Mouse (Mus musculus): Measurements from ENCODE around the gene Ing5.
"Not testable (repeated sequence)": the region's sequence is repeated elsewhere in the genome, so short reads cannot be mapped to it uniquely, and the experiment has no call there.

The Ing5 gene

DNA sequence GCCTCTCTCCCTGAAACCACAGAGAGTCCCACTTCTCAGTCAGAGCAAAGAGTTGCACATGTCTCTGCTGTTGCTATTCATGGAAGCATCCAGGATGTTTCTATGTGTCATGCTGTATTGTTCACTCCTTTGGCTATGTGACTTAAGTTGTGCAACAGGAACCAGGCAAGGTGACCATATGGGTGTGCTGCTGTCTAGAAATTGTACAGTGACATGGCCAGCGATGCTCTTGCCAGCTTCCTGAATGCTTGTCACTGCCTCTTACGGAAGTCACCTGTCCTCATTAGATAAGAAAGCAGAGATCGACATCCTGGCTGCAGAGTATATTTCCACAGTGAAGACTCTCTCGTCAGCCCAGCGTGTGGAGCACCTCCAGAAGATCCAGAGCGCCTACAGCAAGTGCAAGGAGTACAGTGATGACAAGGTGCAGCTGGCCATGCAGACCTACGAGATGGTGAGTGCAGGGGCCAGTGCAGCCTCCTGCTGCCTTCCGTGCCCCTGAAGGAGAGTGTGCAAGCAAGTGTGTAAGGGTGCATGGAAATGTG lies 7.8 kb downstream of the Ing5 start:
- DNase-seq = peak; percentile 56

DNA sequence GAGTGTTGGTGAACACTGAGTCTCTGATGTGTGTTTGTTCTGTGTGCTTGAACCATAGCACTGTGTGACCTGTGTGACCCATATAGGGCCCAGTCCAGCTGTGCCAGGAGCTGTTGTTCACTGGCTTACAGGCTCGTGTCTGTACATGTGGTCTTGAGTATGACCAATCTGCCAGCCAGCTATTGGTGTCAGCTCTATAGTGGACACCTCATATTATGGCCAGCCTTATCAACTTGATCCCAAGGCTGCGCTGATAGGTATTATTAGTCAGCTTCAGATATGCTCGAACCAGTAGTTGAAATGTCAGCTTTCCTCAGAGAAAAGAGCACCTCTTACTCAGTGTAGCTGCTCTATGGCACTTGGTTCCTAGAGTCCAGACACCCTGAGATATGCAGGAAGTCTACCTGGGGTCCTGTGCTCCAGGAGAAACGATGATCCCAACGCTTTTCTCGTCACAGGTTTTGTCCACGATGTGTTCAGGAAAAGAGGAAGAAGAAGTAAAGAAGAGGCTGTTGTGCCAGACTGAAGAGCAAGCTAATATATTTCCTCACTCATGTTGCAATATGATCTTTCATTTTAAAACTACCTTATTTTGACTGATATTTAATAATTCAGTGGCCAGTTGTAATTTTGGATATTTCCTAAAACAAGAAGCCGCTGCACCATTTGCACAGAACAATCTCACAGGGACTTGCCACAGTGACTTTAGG lies 14.2 kb downstream of the Ing5 start:
- no peak for DNase-seq

DNA sequence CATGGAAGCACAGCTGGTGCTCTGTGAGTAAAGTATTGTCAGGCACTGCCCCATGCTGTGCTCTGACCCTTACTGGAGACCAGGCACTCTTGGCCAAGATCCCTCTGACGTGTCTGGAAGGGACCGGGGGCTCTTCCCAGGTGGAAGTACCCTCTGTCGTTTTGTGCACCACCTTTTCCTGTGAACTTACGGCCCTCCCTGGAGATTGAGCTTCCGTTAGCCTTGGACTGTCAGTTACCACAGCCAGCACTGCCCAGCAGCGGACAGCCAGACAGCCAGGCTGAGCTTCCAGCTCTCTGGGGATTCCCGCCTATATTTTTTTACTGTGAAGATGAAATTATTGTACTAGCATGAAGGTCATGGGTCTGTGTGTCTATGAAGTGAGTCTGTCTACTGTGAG lies 15.0 kb downstream of the Ing5 start:
- no peak for DNase-seq

DNA sequence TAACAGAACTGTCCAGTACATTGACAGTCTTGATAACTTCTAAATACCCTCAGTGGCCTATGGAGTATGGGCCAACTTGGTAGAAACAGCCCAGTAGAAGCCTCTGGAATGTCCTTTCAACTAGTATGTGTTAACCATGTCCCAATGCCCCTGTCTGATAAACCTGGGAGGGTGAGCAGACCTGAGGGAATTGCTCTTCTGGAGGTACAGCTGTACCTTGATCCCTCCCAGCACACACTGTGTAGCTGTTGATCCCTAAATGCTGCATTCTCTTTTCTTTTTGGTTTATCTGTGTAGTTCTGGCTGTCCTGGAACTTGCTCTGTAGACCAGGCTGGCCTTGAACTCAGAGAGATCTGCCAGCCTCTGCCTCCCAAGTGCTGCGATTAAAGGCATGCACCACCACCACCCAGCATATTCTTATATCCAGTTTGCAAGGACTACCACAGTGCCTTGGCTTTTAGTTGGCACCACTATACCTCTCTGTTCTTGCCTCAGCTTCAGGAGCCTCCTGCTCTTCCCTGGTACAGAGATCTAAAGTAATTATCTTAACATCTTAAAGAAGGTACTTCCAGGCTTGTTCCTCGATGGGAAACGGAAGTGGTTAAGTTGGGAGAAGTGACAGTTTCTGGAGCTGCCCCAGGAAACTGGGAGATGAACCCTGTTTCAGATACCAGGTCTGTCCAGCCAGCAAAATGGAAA lies 20.2 kb downstream of the Ing5 start:
- peak; percentile 57 for DNase-seq

DNA sequence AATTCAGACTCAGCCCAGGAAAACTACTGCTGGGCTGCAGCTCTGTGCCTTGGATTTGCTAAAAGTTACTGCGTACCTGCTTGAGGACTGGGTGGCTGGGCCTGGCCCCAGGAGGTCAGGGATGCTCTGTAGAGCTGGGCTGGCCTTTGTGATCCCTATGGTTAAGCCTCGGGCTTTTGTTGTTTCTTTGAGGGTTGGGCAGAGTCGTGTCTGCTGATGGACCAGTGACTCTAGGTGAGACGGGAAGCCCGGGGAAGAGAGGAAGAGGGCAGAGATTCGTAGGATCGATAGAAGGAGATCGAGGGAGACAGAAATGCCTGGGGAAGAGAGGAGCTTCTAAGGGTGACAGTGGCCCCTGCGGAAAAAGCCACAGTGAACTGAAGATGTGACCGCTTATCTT lies 20.8 kb downstream of the Ing5 start, which contains the start of gene D2hgdh:
D2hgdh (plus strand) TSS at position 301 of the 400 bp plus-strand sequence.
- DNase-seq = no peak

DNA sequence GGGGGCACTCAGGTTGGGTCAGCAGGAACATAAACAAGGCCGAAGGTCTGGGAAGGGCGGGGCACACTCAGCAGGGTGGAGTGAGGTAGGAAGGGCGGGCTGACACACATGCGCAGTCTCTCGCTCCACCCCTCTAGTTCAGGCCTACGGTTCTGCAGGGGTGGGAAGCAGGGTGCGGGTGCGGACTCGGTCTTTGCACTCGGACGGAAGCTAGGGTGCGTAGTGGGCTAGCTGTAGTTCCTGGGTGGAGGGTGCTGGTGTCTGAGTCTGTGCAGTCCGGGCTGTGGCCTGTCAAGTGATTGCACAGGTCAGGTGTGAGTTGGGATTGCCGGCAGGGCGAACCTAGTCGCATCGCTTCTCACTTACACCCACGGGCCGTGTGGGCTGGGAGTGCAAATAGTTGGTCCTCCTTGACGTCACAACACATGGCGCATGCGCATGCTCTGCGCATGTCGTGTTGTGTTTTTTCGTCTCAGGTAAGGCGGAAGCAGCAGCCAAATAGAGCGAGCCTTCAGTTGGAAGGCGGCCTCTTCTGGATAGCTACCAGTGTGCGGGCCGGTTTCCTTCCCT lies 21.4 kb downstream of the Ing5 start:
- peak; percentile 98 for DNase-seq

DNA sequence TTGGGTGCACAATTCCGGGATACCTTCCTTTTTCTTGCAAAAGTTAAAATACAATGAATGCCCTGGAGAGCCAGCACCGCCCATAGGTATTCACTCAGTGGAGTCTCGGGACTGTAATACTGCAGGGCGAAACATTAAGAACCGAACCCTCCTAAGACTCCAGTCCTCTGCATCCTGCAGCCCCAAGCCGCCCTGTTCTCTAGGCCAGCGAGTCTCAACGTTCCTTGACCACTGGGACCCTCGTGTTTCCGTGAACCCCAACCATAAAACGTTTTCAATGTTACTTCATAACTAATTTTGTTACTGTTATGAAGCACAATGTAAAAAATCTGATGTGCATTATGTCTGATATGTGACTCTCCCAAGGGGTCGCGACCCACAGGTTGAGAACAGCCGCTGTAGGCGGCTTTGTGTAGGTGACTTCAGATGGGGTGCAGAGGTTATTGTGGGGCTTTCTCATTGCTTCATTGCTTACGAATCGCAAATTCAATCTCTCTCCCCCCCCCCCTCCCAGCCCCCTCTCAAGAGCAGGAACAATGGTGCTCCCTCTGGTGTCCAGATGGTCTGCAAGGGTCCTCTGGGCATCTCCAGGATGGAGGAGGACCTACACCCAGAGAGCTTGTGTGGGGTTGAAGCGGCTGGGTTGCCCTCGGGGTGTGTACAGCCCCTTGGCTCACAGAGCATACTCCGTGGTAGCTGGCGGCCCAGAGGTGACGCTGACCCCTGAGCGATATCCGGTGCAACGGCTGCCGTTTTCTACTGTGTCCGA lies 22.2 kb downstream of the Ing5 start:
- DNase-seq = no peak

DNA sequence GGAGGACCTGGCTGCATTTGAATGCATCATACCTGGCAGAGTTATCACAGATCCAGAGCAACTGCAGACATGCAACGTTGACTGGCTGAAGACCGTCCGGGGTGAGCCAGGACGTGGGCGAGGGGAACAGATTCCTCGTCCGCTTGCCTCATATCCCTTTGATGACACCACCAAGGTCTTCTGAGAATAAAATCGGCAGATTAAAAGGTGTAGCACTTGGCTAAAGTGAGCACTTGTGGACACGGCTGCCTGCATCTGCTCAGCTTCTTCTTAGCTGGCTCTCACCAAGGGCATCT lies 22.7 kb downstream of the Ing5 start:
- DNase-seq = peak; percentile 71

DNA sequence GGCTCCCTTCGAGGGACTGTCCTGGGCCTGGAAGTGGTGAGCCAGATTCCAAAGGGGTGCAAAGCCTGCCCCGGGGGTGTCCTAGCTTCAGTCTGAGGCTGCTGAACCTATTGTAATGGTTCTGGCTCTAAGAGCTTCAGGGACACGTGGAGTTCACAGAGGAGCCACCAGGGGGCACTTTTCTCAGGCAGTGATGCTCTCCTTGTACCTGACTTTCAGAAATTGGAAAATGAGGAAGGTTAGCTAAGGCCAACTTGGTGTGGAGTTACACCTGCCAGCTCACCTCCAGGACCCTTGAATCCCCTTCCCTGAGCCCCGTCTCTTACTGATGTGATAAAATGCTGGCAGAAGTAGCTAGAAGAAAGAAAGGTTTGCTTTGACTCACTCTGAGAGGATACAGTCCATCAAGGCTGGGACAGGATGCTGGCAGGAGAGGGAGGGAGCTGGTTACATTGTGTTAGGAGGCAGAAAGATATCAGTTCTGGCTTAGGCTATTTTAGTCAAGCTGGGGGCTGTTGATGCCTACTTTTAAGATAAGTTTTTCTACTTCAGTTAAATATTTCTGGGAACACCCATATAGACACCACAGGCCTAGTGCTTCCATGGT lies 29.1 kb downstream of the Ing5 start:
- peak; percentile 12 for DNase-seq

DNA sequence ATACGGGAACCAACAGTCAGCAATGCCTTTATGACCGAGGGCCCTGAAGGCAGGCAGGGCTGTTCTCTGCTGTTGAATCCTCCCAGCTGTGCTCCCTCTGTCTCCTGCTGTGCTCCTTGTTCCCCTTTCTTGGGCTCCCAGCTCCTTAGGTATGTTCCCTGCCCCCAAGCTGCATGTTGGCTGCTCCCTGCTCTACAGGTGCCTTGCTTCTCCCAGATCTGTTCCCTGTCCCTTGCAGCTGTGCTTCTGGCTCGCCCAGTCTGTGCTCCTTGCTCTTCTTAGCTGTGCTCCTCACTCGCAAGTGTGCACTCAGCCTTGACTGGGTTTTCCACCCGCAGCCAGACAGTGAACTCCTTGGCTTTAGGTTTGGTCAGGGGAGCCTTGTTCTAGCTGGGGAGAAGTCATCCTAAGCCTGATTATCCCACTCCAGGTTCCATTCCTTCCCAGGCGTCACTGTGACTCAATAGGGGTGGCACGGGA lies 30.9 kb downstream of the Ing5 start:
- DNase-seq = no peak

DNA sequence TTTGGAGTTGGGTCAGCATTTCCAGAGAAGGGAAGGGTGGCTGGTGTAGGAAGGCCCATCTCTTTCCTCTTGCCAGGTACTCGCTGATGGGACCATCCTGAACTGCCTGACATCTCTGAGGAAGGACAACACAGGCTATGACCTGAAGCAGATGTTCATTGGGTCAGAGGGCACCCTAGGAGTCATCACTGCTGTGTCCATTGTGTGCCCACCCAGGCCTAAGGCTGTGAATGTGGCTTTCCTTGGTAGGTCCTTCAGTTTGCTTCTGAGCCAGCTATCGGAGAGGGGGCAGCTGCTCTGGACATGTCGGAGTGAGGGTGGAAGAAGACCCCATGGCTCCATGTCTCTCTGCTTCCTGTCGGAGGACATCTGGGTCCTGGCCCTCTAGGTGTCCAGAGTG lies 31.4 kb downstream of the Ing5 start:
- DNase-seq = no peak

DNA sequence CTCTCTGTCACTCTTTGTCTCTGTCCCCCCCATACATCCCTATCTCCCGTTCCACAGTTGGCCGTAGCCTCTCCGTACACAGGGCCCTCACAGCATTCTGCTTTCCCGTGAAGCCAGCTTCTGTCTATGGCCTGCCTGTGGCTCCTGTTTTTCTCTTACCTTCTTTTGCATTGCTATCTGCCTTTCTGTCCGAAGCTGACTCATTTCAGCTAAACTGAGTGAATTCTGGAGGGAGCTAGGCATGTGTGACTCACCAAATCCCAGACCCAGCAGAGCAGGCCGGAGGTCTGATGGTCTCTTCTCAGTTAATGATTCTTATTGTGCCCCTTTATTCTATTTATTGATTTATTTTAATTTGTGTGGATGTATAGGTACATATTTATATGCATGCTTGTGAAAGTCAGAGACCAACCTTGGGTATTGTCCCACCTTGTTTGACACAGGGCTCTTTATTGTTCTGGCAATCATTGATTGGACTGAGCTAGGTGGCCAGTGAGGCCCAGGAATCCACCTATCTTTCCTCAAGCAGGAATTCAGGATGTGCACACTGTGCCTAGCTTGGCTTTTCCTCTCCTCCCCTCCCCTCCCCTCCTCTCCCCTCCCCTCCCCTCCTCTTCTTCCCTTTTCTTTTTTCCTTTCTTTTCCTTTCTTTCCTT lies 32.2 kb downstream of the Ing5 start:
- no peak for DNase-seq

DNA sequence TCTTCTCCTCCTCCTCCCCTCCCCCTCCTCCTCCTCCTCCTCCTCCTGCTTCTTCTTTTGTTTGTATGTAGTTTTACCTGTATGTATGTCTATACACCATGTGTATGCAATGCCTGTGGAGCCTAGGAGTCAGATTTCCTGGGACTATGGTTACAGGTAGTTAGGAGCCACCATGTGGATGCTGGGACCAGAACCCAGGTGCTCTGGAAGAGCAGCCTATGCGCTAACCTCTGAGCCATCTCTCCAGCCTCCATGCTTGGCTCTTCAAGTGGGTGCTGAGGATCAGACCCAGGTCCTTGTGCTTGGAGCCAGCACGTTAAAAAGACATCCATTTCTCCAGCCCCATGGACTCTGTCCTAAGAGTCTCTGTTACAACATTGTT lies 32.8 kb downstream of the Ing5 start:
- no peak for DNase-seq

DNA sequence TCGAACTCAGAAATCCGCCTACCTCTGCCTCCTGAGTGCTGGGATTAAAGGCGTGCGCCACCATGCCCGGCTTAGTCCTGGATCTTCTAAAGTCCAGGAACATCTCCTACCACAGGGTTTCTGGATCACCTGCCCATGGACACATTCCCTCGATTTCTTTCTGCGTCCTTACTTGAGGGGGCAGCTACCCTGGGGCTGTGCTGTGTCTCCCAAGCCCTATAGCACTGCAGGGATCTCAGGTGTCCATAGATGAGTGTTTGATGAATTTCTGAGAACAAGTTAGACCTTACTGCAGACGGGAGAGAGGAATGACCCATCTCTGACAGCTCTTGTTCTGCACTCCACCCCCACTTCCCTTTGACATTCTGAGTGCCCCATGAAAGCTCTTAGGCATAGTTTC lies 33.6 kb downstream of the Ing5 start:
- DNase-seq = no peak

DNA sequence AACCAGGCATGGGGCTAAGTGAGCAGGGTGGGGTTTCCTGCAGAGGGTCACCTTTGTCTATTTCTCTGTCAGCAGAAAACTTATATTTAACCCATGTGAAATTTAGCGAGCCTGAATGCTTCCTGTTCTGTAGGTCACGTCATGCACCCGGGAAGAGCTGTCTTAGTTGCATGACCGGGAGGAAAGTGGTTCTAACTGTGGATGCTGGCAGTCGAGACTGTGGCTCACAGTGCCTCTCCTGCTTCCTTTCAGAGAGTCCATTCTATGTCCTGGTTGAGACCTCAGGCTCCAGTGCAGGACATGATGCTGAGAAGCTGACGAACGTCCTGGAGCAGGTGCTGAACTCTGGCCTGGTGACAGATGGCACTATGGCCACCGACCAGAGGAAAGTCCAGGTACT lies 34.8 kb downstream of the Ing5 start:
- not testable (repeated sequence) for DNase-seq

DNA sequence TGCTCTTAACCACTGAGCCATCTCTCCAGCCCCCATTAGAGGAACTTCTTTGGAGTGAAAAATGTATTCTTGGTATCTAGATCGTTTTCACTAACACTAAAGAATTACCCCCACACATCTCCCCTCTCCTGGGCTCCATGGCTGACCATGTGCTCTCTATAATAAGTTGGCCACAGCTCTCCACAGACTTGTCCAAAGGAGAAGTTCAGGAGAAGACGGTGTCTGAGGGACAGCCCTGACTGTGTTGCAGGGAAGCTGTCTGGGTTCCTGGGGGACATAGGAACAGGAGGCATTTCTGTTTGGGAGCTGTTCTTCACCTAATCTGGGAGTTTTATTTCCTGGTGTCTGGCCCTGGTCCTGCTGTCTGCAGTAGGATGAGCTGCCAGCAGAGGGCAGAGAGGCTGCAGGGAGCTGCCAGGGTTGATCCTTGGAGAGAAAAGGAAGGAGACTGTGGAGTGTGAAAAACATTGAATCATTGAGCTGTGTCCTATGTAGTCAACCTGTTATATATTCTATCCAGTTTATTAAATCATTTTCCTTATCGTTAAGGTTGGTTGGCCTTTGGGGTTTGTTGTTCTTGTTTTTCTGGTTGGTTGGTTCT lies 42.1 kb downstream of the Ing5 start:
- DNase-seq = not testable (repeated sequence)

DNA sequence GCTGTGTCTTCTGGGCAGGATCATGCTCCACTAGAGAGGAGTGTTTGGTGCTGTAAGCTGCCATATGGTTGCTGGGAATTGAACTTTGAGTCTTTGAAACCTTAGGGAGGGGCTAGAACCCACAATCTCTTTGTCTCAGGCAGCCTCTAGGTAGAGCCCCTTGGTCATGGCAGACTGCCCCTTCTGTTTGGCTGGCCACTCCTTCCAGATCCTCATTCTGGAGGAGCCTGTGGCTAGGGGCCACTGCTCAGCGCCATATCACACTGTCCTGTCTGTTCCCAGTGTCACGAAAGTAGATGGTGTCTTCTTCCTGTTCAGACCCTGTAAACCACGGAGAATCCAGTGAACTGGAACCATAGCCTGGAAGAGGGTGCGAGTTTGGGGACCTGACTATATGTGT lies 52.0 kb downstream of the Ing5 start:
- DNase-seq = not testable (repeated sequence)

DNA sequence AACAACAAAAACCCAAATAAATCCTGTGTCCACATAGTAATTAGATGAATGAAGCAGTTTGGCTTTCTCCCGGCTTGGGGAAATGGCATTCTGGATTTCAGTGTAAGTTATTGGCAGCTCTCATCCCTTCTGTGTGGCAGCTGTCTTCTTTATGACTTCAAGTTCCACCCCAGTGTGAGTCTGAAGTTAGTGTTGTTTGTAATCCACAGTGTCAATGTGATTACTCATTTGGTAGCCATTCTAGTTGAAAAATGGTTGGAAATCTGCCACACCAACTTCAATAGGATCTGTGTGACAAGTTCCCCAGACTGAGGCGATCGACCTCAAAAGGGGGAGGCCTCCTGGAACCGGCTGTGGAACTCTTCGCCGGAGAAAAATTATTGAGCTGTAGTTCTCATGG lies 53.6 kb downstream of the Ing5 start:
- DNase-seq = no peak

DNA sequence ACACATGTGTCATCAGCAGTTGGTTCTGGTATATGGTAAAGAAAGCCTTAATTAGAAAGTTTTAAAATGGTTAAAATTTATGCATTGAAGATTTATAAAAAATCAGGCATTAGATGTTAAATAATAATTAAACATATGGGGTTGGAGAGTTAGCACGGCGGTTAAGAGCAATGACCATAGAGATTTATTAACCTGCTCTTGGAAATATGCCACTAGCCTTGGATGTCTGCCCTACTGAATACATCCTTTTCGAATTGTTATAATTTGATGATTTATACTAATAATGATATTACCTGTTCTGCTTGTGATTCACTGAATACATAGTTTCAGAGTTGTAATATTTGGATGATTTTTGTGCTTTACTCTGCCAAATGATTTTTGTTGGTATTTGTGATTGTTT lies 54.2 kb downstream of the Ing5 start:
- DNase-seq = no peak

DNA sequence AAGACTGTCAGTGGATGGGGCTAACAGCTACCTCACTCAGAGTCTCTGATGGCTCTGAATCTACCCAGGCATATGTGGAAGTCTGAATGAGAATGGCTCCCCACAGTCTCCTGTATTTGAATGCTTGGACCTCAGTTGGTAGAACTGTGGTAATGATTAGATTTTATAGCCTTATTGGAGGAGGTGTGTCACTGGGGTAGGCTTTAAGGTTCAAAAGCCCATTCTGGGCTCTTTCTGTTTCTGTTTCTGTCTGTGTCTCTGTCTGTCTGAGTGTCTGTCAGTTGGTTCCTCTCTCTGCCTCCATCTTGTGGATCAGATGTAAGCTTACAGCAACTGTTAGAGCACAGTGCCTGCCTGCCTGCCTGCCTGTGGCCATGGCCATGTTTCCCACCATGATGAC lies 55.9 kb downstream of the Ing5 start:
- DNase-seq = no peak

DNA sequence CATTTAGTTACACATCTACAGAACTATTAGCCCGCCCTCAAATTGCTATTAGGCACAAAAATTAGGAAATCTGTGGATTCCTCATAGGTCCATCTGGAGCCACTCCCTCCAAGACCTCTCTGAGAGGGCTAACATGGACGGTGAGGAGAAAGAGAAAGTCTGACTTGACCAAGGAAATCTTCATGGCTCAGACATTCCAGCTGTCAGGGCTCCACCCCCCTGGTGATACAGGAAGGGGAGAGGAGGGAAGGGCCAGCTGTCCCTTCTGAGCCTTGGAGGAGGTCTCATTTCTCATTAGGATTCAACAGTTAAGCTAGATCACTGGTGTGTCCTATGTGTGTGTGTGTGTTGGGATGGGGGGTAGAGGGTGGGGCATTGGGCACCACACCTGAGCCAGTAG lies 57.3 kb downstream of the Ing5 start, which contains the start of gene Gal3st2:
Gal3st2 (plus strand) TSS at position 259 of the 400 bp plus-strand sequence.
- DNase-seq = not testable (repeated sequence)
